Mouse (Mus musculus): ENCODE data around the gene Adam10.
A peak's percentile ranks its signal among the peaks of the same experiment; 100 is the strongest.

The Adam10 gene

GRCm38 (mm10) chr9:70678682-70679131 is at the start of gene Adam10:
Gene Adam10 (plus strand): TSS chr9:70678997.
- peak; percentile 99 for DNase-seq (ENCODE audit: low spot score in 2 of 2)

GRCm38 (mm10) chr9:70629711-70630110 is 49.1 kb upstream of the Adam10 start:
- no peak for DNase-seq (ENCODE audit: low spot score in 2 of 2)

GRCm38 (mm10) chr9:70631665-70632064 is 47.1 kb upstream of the Adam10 start:
- DNase-seq (ENCODE audit: low spot score in 2 of 2): no peak

- DNase-seq (ENCODE audit: low spot score in 2 of 2): no peak
Observed at GRCm38 (mm10) chr9:70636748-70637147, 42.0 kb upstream of the Adam10 start.

- DNase-seq (ENCODE audit: low spot score in 2 of 2): no peak
Observed at GRCm38 (mm10) chr9:70650260-70650659, 28.5 kb upstream of the Adam10 start.

GRCm38 (mm10) chr9:70650994-70651393 is 27.8 kb upstream of the Adam10 start:
- no peak for DNase-seq (ENCODE audit: low spot score in 2 of 2)

GRCm38 (mm10) chr9:70652221-70652620 is 26.6 kb upstream of the Adam10 start:
- DNase-seq (ENCODE audit: low spot score in 2 of 2): no peak

- no peak for DNase-seq (ENCODE audit: low spot score in 2 of 2)
Observed at GRCm38 (mm10) chr9:70653875-70654274, 24.9 kb upstream of the Adam10 start.

GRCm38 (mm10) chr9:70654496-70654895 is 24.3 kb upstream of the Adam10 start:
- DNase-seq (ENCODE audit: low spot score in 2 of 2): peak; percentile 27 to 31

GRCm38 (mm10) chr9:70655764-70656129 is 23.1 kb upstream of the Adam10 start:
- DNase-seq (ENCODE audit: low spot score in 2 of 2): no peak

- peak; percentile 75 to 82 for DNase-seq (ENCODE audit: low spot score in 2 of 2)
Observed at GRCm38 (mm10) chr9:70656130-70657007, 22.4 kb upstream of the Adam10 start, which contains the start of gene Gm10642. Gene Gm10642 (plus strand): TSS chr9:70656251.

GRCm38 (mm10) chr9:70657013-70657967 is 21.5 kb upstream of the Adam10 start, which contains the start of gene Mindy2:
Gene Mindy2 (minus strand): TSS chr9:70657174.
- peak; percentile 98 to 99 for DNase-seq (ENCODE audit: low spot score in 2 of 2)

GRCm38 (mm10) chr9:70658266-70658665 is 20.5 kb upstream of the Adam10 start:
- DNase-seq (ENCODE audit: low spot score in 2 of 2): no peak

GRCm38 (mm10) chr9:70664847-70665246 is 13.9 kb upstream of the Adam10 start:
- no peak for DNase-seq (ENCODE audit: low spot score in 2 of 2)

- no peak for DNase-seq (ENCODE audit: low spot score in 2 of 2)
Observed at GRCm38 (mm10) chr9:70665372-70666145, 13.2 kb upstream of the Adam10 start.

- DNase-seq (ENCODE audit: low spot score in 2 of 2): no peak
Observed at GRCm38 (mm10) chr9:70666811-70667210, 12.0 kb upstream of the Adam10 start.

- DNase-seq (ENCODE audit: low spot score in 2 of 2): no peak
Observed at GRCm38 (mm10) chr9:70668048-70668447, 10.7 kb upstream of the Adam10 start.

GRCm38 (mm10) chr9:70669197-70669596 is 9.6 kb upstream of the Adam10 start:
- no peak for DNase-seq (ENCODE audit: low spot score in 2 of 2)

GRCm38 (mm10) chr9:70670381-70670780 is 8.4 kb upstream of the Adam10 start:
- DNase-seq (ENCODE audit: low spot score in 2 of 2): no peak

GRCm38 (mm10) chr9:70671278-70671677 is 7.5 kb upstream of the Adam10 start:
- no peak for DNase-seq (ENCODE audit: low spot score in 2 of 2)

Data from right cerebral cortex, postnatal 10 days (tissue).